Mouse (Mus musculus): ENCODE results near the gene Sgms1.

DNA sequence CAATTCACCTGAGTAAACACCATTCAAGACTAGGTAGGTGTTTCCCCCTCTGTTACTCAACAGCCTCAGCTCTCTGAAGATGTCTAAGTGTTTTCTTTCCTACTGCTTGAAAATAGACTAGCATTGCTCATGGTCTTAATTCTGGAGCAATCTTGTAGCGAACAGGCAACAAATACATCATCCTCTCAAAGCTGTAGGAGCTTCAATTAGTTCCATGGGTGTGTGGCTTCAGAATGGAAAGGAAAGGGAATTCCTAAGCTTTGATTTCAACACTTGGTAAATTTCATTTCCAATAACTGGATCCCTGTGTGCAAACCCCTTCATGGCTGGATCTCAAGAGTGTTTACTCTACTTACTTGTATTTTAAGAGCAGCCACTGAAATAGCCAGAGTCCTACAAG is 230.3 kb downstream of the Sgms1 start:
- TF ChIP-seq POLR2A (IDR thresholded peaks at IDR 0.05; ENCODE audit: borderline replicate concordance, low read depth, low read length), result no peak
- TF ChIP-seq CTCF (IDR thresholded peaks at IDR 0.05; ENCODE audit: low read depth, low read length), result no peak
